Mouse (Mus musculus) ovary, postnatal 10 days (tissue): Measurements from ENCODE around the gene Iffo2.

Source experiments
- DNase-seq: peaks from one replicate; pipeline ENCODE4 v3.0.0; 2022; ENCODE audit warnings: low spot score

Iffo2 gene

GRCm38 (mm10) chr4:139606732-139607131 is 76.4 kb downstream of the Iffo2 start:
- no peak for DNase-seq

GRCm38 (mm10) chr4:139608975-139609374 is 78.6 kb downstream of the Iffo2 start:
- no peak for DNase-seq

DNA sequence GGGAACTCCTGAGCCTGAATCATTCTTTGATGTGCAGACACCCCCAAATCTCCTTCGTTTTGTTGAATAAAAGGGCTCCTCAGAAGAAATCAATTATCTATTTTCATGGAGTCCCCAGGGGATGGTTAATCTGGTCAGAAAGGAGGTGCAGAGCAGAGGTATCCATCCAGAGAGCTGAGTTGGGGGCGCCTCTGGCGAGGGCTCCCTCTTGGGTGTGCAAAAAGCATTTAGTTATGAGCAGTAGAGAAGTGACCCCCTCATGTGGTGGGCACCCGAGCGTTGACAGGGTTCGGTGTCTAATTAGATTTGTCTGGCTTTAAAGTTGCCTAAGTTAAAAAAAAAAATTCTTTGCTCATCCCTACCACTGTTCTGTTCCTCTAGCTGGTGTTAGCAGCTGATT is 80.6 kb downstream of the Iffo2 start:
- DNase-seq = no peak

DNA sequence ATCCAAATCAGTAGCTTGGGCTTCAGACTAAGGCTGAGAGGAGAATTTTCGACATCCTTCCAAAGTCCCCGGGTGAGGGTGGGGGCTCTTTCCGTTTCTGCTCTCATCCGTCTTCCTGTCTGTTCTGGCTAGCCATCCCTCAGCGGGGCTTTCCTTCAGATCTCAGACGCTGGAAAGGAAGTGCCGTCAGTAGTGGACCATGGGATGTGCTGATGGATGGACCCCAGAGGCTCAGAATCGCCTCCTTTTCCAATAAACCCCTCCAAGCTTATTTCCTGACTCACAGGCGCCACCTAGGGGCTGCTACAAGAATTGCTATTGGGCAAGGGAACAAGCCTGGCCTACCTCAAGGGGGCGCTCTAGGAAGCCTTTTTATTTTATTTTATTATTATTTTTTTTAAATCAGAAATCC is 81.2 kb downstream of the Iffo2 start:
- DNase-seq = peak; percentile 64

DNA sequence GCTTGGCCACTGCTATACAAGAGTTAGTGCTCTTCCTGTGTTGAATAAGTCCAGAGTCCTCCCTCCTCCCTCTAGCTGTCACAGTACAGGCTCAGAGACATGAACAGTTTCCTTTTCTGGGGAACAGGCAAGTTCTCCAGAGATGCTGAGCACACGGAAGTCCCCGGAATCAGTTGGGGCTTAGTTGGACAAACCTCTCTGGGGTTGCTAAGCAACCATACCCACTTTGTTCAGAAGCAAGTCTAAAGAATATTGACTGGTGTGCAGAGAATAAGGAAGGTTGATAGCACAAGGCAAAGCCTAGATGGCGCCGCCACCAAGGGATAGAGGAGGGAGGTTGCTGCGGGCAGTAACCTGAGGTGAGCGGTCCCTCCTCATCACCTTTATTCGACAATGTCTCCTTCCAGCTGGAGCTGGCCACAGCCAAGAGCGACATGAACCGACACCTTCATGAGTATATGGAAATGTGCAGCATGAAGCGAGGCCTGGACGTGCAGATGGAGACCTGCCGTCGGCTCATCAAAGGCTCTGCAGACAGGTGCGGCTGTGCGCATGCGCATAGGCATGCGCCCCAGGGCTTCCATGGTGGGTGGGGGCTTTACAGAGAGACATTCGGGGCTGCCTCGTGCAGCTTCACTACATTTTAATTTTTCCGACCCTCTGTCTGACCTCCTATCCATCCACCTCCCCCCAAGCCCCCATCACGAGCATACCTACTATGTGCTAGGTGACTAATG is 84.3 kb downstream of the Iffo2 start:
- DNase-seq = no peak

DNA sequence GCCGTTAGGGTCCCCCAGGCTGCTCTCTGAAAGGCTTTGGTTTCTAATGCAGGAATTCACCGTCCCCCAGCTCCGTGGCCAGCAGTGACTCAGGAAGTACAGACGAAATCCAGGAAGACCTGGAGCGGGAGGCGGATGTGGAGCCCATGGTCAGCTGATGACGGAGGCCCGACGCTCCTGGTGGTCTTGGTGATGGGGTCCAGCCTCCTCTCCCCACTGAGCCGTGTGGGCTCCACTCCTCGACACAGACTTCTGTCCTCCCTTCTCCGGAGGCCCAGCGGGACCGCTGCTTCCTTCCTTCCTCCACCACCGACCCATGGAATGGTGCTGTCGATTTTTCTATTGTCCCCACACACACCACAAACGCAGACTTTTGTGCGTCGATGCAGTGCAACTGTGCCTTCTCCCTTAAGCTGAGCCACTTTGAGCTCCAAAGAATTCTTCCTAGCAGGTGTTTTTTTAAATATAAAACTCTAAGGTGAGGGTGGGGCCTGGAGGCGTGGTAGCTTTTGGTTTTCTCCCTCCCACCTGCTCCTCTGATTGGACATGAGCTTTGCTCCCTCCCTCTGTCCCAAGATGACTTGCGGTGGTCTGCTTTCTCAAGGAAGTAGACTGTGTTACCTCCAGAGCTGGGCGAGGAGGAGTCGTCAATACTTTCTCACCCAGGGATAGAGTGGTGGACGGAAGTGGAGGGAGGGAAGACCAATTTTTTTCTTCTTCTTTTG is 86.1 kb downstream of the Iffo2 start:
- DNase-seq = no peak

DNA sequence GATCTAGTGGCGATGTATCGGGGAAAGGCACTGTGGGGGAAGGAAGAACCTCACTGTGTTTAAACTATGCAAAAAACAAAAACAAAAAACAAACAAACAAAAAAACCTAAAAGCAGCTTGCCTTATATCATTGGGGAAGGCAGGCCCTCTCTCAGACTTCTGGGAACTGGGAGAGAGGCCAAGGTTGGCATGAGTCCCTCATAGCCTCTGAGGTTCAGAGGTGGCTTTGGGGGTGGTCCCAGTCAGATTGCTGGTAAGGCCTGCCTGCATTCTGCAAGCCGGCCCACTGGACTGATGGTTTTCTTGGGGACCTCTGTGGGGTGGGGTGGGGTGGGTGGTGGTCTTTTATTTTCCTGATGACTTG is 86.6 kb downstream of the Iffo2 start:
- DNase-seq = no peak

- DNase-seq = no peak
These were observed 89.4 kb downstream of the Iffo2 start for GRCm38 (mm10) chr4:139619765-139620164.

GRCm38 (mm10) chr4:139622373-139623282 is 92.3 kb downstream of the Iffo2 start, which contains the start of gene Aldh4a1:
Gene Aldh4a1, plus strand, starts transcription at chr4:139622866.
- DNase-seq = peak; percentile 66

GRCm38 (mm10) chr4:139623434-139624115 is 93.2 kb downstream of the Iffo2 start:
- DNase-seq = no peak

GRCm38 (mm10) chr4:139624116-139624489 is 93.8 kb downstream of the Iffo2 start:
- no peak for DNase-seq

GRCm38 (mm10) chr4:139624706-139625105 is 94.4 kb downstream of the Iffo2 start:
- DNase-seq = no peak

GRCm38 (mm10) chr4:139627361-139627760 is 97.0 kb downstream of the Iffo2 start:
- DNase-seq = no peak

DNA sequence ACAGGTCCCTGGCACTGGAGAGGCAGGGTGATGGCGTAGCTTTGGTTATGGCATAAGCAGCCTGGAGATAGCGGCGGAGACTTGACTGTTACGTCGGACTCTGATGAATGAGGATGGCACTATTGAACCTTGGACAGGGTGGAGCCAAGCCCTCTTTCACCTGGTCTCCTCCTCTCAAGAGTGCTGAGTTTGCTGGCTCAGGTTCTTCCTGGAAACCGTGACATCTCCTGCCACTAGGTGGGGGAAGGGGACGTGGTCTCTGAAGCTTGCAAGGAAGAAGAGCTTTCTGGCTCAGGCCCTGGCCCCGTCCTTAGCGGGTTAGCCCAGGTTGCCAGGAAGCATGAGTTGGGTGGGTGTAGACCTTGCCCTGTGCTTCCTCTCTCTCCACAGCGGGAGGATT is 99.8 kb downstream of the Iffo2 start:
- DNase-seq = no peak

GRCm38 (mm10) chr4:139631141-139631540 is 100.8 kb downstream of the Iffo2 start:
- no peak for DNase-seq

DNA sequence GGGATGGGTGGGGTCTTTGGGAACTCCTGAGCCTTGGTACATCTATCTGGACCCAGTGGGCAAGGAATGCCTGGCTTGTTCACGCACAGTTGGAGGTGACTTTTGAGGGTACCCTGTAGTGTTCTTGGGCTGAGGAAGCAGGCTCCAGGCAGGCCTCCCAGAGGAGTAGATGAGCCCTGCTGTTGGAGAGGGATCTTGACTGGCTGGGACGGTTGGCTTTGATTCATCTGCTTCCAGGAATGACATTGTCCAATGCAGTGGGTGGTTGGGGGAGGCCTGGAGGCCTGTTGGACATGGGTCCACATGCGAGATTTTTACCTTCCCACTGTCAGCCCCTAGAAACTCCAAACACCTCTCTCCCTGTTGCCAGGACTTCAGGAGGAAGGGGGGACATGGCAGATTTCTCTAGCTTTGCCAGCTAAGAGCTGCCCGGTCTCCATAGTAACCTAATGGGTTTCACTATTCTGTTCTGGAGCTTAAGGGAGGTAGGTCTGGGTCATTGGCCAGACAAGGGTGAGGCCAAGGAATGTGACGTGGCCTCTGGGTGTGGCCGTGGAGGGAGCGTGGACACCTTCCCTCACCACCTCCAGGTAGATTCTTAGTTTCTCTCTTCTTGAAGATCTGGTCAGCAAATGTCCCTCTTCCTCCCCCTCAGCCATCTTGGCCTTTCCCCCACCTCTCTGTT is 101.4 kb downstream of the Iffo2 start:
- no peak for DNase-seq

DNA sequence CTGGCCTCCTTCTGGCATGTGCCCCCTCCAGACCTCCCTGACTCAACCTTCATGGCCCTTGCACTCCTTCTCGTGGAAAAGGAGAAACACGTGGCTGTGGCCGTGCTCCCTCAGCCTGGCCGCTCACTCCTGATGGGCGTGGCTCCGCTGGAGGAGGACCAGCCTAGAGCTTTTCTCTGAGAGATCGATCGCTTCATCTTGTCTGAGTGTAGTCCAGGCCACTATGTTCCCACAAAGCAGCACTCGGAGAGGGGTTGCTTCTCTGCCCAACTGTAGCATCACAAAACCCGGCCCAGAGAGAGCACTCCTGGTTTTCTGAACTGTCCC is 101.9 kb downstream of the Iffo2 start:
- no peak for DNase-seq

DNA sequence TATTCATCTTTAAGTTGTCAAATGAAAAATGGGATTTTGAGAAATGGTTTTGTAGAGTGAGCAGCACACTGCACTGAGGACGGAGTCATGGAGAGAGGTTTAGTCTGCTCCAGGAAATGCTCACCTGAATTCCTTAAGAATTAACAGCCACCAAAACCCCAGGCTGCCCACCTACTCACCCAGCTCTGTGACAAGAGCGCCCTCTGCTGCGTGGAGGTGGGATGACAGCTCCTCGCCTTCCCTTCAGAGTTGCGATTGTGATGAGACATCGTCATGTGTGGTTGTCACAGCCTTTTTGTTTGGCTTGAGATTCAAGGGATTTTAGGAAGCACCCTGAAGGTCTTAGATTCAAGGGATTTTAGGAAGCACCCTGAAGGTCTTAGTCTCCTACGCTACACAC is 106.0 kb downstream of the Iffo2 start:
- DNase-seq = peak; percentile 59

DNA sequence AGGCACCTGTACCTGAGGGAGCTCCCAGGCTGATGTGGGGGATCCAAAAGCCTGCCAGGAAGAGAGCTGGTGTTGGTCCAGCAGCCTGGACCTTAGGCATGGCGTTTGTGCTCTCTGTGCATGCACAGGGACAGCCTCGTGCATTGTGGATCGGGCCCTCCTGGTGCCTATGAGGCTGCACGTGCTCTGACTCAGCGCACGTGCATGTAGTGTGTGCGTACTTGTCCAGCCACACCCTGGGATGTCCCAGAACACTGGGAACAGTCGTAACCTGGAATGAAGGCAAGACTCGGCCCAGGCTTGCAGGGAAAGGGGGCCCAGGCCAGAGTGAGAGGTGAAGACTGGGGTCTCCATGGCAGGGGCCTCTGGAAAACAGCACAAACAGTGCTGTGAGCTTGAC is 107.5 kb downstream of the Iffo2 start:
- DNase-seq = no peak

GRCm38 (mm10) chr4:139638356-139638755 is 108.0 kb downstream of the Iffo2 start:
- DNase-seq = no peak

DNA sequence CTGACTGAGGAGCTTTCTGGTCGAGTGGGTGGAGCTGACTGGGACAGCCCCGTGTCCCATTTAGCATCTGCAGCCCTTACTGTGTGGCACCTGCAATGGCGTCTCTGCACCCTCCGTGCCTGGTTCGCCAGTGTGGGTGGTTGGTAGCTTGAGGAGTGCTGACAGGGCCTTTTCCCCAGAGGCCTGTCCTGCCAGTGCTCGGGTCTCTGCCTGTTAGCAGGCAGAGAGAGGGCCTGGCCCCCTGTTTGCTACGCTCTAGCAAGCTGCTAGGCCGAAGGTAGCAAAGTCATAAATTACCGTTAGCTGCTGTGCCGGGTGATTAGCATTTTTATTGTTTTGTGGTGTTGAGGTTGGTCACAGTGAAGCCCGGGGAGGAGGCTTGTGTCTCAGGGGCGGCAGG is 109.5 kb downstream of the Iffo2 start:
- DNase-seq = no peak

DNA sequence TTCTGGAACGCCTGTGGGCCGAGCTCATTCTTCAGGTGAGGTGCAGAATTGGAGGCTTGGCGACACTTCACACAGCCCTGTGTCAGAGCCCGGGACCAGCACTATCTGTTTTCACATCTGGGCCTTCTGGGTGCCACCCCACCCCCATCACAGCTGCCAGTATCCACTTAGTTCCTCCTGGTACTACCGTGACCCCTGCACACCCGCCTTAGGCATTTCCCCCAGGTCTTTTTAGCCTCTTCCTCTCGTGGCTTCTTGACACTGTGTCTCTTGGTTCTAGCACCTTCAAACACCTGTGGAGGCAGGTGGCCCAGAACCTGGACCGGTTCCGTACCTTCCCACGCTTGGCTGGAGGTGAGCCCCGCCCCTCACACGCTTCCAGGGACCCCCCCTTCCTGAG is 110.0 kb downstream of the Iffo2 start:
- DNase-seq = no peak
